Mouse (Mus musculus) E14TG2a.4 (cell line): ENCODE results near the gene Pdzd2.

ENCODE experiments used
- H3K27me3 ChIP-seq: 2 replicates; pipeline ENCODE4 v1.6.1; 2014; ENCODE audit warnings: low read length, control low read depth; ENCODE audit not compliant: insufficient read depth
- H3K36me3 ChIP-seq: 2 replicates; pipeline ENCODE4 v1.6.1; 2014; ENCODE audit warnings: low read length, control low read depth; ENCODE audit not compliant: insufficient read depth
- H3K4me1 ChIP-seq: replicated peaks from 2 replicates; pipeline ENCODE4 v1.6.1; 2014; ENCODE audit warnings: low read depth, low read length, control low read depth
- H3K4me3 ChIP-seq: replicated peaks from 2 replicates; pipeline ENCODE4 v1.5.1; 2014; ENCODE audit warnings: mild to moderate bottlenecking, low read length
- H3K9me3 ChIP-seq: 2 replicates; pipeline ENCODE4 v1.6.1; 2014; ENCODE audit warnings: low read length, control low read depth
- CTCF ChIP-seq: conservative IDR thresholded peaks from 2 replicates; pipeline ENCODE4 v1.5.1; 2014; ENCODE audit warnings: low read length
- NANOG ChIP-seq: IDR thresholded peaks from 2 replicates; pipeline ENCODE4 v1.6.1; 2014; ENCODE audit warnings: borderline replicate concordance, low read length, mixed read lengths
- POU5F1 ChIP-seq: IDR thresholded peaks from 2 replicates; pipeline ENCODE4 v1.6.1; 2014; ENCODE audit warnings: low read length, borderline replicate concordance

The Pdzd2 gene

DNA sequence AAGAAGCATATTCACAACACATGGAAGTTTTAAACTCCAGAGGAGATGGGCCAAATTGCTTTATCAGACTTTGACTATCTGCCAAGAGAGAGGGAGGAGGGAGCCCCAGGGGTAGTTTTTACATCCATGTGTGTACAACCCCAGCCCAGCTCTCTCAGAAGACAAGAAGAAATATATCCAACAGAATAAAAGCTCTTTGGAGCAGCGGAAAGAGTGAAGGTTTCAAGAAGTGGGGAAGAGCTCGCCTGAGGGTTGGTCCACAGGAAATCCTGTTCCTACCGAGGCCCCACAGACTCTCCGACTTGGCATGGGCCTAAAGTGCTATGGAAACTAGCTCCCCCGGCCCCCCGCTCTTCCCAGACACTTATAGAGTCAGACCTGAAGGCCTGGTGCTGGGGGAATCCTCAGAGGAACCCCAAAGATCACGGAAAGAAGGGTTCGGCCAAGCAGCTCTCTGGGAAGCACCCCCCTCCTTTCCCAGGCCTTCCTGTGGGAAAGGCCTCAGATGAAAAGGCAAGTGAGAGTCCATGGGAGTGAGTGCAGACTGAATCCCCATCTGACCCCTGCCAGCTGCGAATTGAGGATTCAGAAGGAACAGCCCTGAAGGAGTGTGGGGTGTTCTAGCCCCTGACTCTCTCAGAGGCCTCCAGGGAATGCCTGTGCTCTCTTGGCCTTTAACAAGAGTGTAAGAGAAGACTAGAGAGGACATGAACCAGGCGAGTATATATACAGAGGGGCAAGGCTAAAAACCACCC lies 134.3 kb downstream of the Pdzd2 start:
- TF ChIP-seq CTCF (no peak), NANOG (no peak), POU5F1 (no peak)
- Histone ChIP-seq H3K4me1 (peaks cover 12% of the 10 kb centered on the region), H3K36me3 (no peaks in the 10 kb centered on the region), H3K4me3 (no peak overlapping the region), H3K9me3 (no peaks in the 10 kb centered on the region), H3K27me3 (no peaks in the 10 kb centered on the region)

DNA sequence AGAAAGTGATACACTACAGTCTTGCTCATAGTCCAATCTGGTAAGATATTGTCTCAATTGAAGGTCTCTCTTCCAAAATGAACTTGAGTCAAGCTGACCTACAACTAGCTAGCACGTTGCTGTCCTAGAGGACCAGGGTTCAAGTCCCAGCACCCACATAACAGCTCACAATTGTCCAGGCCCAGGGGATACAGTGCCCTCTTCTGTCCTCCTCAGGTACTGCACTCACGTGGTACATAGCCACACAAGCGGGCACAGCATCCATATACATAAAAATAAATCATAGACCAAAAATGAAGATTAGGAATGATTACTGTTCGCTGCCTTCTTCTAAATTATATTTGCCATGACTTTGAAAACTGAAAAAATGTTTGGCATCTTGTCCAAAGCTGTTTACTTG lies 136.1 kb downstream of the Pdzd2 start:
- Histone ChIP-seq H3K9me3 (no peaks in the 10 kb centered on the region), H3K4me3 (no peak overlapping the region), H3K27me3 (no peaks in the 10 kb centered on the region), H3K36me3 (no peaks in the 10 kb centered on the region), H3K4me1 (peaks cover 12% of the 10 kb centered on the region)
- TF ChIP-seq NANOG (no peak), POU5F1 (no peak), CTCF (peak; percentile 85)

DNA sequence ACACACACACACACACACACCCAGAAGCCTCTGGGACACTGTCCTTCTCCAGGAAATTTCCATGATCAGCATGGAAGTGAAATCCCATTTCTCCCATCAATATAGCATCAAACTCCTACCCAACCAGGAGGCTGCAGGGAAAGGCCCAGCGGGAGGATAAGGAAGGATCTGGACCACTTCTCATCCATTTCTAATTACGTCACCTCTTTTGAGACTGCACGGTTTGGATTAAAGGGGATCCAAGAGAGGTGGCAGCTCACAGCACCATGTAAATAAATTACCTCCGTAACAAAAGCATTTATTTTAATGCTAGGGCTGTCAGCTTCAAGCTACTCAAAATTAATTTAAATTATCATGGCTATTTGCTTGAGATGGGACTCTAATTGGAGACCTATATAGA lies 146.6 kb downstream of the Pdzd2 start:
- no peaks in the 10 kb centered on the region for H3K36me3 ChIP-seq
- H3K4me3 ChIP-seq: no peak overlapping the region
- H3K4me1 ChIP-seq: peaks cover 8% of the 10 kb centered on the region; the same call in 1 of the 2 replicates
- H3K27me3 ChIP-seq: no peaks in the 10 kb centered on the region
- H3K9me3 ChIP-seq: no peaks in the 10 kb centered on the region
- no peak for TF ChIP-seq CTCF
- TF ChIP-seq POU5F1: no peak
- TF ChIP-seq NANOG: no peak

DNA sequence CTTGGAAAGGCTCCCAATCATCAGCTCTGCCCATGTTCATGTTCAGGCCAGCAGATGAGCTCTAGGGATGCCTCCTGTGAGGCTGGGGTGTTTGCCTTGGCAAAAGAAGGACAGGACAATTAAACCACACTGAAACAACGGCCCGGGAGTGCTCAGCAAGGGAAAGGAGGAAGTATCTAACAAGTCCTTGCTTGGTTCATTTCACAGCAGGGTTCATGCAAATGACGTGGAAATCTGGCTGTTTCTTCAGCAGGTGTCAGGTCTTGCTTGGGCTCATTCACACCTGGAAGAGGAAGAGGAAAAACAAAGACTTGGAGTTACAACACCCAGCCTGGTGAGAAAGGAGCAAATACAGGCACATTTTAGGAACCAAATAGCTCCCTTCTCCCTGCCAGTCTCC lies 147.1 kb downstream of the Pdzd2 start:
- Histone ChIP-seq H3K4me3 (no peak overlapping the region), H3K4me1 (peaks cover 8% of the 10 kb centered on the region; the same call in 1 of the 2 replicates), H3K27me3 (no peaks in the 10 kb centered on the region), H3K36me3 (no peaks in the 10 kb centered on the region), H3K9me3 (no peaks in the 10 kb centered on the region)
- TF ChIP-seq CTCF (no peak), POU5F1 (no peak), NANOG (no peak)

DNA sequence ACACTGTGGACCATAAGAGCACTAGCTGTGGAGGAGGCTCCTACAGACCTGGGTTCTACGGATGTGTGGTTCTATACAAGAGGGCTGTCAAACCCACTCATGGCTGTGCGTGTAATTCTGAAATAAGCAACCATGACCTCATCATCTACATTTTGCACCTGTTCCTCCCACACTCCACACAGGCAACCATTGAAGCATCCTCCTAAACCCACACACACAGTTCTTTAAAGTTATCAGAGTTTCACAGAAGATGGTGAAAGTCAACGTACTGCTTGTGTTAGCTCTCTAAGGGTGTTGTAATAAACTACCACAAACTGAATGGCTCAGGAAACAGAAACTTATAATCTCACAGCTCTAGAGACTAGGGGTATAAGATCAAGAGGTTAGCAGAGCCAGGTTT lies 151.1 kb downstream of the Pdzd2 start:
- TF ChIP-seq NANOG (no peak), POU5F1 (no peak), CTCF (no peak)

DNA sequence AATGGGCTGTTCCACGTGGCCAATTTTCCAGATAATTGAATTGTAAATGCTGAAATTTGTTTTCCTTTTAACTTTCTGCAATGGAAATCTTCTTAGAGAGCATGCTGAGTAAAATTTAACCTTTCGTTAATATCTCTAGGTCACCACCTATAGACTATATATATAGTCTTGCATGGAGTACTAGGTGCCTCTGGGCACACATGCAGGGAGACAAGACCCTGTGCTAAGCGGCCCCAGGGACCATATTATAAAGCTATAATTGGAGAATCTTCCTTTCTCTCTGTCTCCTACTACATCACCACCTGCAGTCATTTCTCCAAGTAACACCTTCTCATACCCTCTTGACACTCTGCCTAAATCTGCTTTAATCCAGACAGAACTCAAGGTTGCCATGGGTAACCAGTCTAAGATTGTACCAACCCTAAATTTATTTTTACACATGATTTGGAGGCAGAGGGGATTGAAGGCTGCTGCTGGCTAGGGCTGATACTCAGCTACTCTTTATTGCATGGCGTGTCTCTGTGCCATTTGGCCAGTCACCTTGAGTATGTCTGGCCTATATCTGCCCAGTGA lies 152.8 kb downstream of the Pdzd2 start:
- H3K4me1 ChIP-seq: 0 out of 2 replicates have a peak, but pooled peaks cover under 1% of the 10 kb centered on the region
- H3K9me3 ChIP-seq: no peaks in the 10 kb centered on the region
- no peaks in the 10 kb centered on the region for H3K27me3 ChIP-seq
- TF ChIP-seq NANOG: no peak
- TF ChIP-seq POU5F1: no peak
- TF ChIP-seq CTCF: no peak
- H3K36me3 ChIP-seq: no peaks in the 10 kb centered on the region
- H3K4me3 ChIP-seq: no peak overlapping the region

More for the DNA sequence above, 151.1 kb downstream of the Pdzd2 start:
- Histone ChIP-seq H3K27me3 (no peaks in the 10 kb centered on the region), H3K4me1 (peaks cover 8% of the 10 kb centered on the region; the same call in 1 of the 2 replicates), H3K36me3 (no peaks in the 10 kb centered on the region), H3K9me3 (no peaks in the 10 kb centered on the region), H3K4me3 (no peak overlapping the region)

DNA sequence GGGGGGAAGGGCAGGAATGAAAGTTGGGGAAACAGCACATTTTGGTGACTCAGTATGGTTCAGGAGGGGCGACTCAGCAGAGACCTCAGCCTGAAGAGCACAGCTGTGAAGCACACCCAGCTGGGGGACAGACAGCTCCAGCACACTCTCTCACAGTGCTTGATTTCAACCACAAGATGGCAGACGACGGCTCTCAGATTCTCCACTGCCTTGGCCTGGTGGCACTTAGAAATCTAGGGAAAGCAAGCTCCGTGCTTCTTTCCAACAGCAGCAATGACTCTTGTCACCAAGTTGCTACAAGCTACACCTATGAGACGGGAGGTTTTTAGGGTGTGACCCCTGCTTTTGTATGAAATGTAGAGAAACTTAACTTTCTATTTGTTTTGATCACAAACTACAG lies 153.6 kb downstream of the Pdzd2 start:
- Histone ChIP-seq H3K4me3 (no peak overlapping the region), H3K27me3 (no peaks in the 10 kb centered on the region), H3K9me3 (no peaks in the 10 kb centered on the region), H3K36me3 (no peaks in the 10 kb centered on the region), H3K4me1 (no peaks in the 10 kb centered on the region)
- no peak for TF ChIP-seq NANOG
- peak; percentile 55 for TF ChIP-seq CTCF

DNA sequence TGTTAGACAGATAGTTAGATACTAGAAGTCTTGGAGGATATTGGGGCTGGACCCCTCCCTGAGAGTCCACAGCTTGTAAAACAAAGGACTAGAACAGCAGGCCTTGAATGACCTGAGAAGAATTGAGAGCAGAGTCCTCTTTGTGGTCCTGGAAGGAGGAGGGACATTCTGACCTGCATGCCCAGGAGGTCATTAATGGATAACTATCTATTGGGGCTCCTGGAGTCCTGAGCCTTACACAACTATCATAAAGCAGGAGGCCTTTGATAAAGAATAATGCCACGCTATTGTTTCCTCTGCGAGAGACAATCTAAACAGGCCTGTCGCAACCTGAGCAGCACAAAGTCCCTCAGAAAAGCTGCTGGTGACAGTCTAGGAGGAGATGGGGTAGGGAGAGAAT lies 156.7 kb downstream of the Pdzd2 start:
- Histone ChIP-seq H3K4me3 (no peak overlapping the region), H3K36me3 (no peaks in the 10 kb centered on the region), H3K9me3 (no peaks in the 10 kb centered on the region), H3K27me3 (no peaks in the 10 kb centered on the region), H3K4me1 (peaks cover 5% of the 10 kb centered on the region; the same call in 1 of the 2 replicates)
- TF ChIP-seq POU5F1 (no peak), CTCF (no peak), NANOG (no peak)

DNA sequence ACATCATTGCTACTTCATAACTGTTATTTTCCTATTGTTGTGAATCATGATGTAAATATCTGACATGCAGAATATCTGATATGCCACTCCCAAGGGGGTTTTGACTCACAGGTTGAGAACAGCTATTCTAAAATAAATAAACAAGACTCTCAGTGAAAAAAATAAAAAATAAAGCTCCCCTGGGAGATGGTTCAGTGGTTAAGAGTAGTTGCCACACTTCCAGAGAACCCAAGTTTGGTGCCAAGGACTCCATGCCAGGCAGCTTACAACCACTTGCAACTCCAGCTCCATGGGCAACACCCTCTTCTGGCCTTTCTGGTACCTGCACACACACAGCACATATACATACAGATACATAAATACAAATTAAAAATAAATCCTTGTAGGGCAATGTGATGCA lies 157.3 kb downstream of the Pdzd2 start:
- no peaks in the 10 kb centered on the region for H3K27me3 ChIP-seq
- TF ChIP-seq POU5F1: no peak
- no peak for TF ChIP-seq NANOG
- TF ChIP-seq CTCF: no peak
- peaks cover 11% of the 10 kb centered on the region; the same call in 1 of the 2 replicates for H3K4me1 ChIP-seq
- H3K36me3 ChIP-seq: no peaks in the 10 kb centered on the region
- H3K9me3 ChIP-seq: no peaks in the 10 kb centered on the region
- no peak overlapping the region for H3K4me3 ChIP-seq
